Mouse (Mus musculus): ENCODE measurements at regions not wholly inside any gene's neighbourhood (a gene's known extent, or its start where the extent isn't known, plus 50 kb on each side); places are given as distances from the start of the nearest gene placed in this dataset.

- TF ChIP-seq CTCF (IDR thresholded peaks at IDR 0.05; ENCODE audit: low read depth) (no peak), EP300 (IDR thresholded peaks at IDR 0.05; ENCODE audit: low read depth) (no peak)
Observed at GRCm38 (mm10) chr4:5437076-5437475, 643.9 kb upstream of the Impad1 start.

Measured in liver, embryonic 14.5 days (tissue).